Mouse (Mus musculus): ENCODE measurements at regions not wholly inside any gene's neighbourhood (a gene's known extent, or its start where the extent isn't known, plus 50 kb on each side); places are given as distances from the start of the nearest gene placed in this dataset.

DNA sequence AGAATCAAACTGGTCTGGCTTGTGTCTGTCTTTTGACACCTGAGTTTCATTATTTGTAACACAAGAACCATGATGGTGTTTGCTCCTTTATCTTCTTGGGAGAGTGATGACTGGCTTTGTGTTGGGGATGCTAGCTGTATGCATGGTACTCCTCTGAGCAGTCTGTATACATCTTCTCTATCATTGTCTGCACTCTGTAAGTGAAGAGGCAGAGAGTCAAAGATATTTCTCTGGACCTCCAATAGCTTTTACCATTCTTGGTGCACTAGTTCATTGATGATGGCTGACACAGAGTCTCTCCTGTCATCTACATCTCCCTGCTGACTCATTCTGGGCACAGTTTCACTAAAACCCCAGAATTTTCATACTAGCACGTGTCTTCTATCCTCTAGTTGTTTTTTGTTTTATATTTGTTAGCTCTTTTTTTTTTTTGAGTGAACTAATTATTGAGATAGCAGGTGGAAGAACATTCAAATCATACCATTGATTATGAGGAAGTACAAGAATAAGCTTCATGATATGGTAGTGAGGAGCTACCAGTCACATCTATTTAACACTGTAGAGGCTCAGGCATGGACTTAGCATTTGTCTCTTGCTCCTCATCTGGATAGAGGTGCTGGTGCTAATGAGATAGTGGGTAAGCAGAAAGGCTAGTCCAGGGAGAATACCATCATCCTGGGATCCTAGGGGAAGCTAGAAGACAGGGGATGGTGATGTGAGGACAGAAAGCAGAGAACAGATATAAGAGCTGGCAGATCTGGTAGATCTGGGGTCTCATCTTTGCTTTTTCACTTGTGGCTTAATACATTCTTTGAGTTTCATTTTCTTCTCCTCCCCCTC, 1402.9 kb upstream of the A1bg start:
- TF ChIP-seq CTCF (IDR thresholded peaks at IDR 0.05; ENCODE audit: low read depth, low read length) (no peak), POLR2A (IDR thresholded peaks at IDR 0.05; ENCODE audit: insufficient read depth, low read length) (no peak)
